Mouse (Mus musculus) embryonic facial prominence, embryonic 12.5 days (tissue): Measurements from ENCODE around the gene Adgrf1. TPM values are rescaled to one million over a fixed set of nuclear protein-coding genes. Genes with fewer than 3 reads are reported as not detected.

Experiments used
- ATAC-seq: fragments of 200-750 bp; cut with Nextera tagmentation; 2 replicates; pipeline ENCODE4 v1.8.0; 2017; ENCODE audit not compliant: insufficient number of reproducible peaks, insufficient read depth, low FRiP score, low TSS enrichment
- H3K27ac ChIP-seq: fragments of 300-500 bp; sonication (generic); 2 replicates; pipeline ENCODE4 v1.5.1; 2016; ENCODE audit warnings: mild to moderate bottlenecking
- H3K27me3 ChIP-seq: fragments of 300-500 bp; sonication (generic); 2 replicates; pipeline ENCODE4 v1.6.1; 2016; ENCODE audit warnings: mild to moderate bottlenecking, moderate library complexity
- H3K36me3 ChIP-seq: fragments of 300-500 bp; sonication (generic); 2 replicates; pipeline ENCODE4 v1.6.1; 2016; ENCODE audit warnings: mild to moderate bottlenecking
- H3K4me1 ChIP-seq: fragments of 300-500 bp; sonication (generic); 2 replicates; pipeline ENCODE4 v1.6.1; 2016
- H3K4me2 ChIP-seq: fragments of 300-500 bp; sonication (generic); replicated peaks from 2 replicates; pipeline ENCODE4 v1.6.1; 2016; ENCODE audit warnings: mild to moderate bottlenecking, moderate library complexity
- H3K4me3 ChIP-seq: fragments of 300-500 bp; sonication (generic); 2 replicates; pipeline ENCODE4 v1.5.1; 2016; ENCODE audit warnings: mild to moderate bottlenecking
- H3K9ac ChIP-seq: fragments of 300-500 bp; sonication (generic); 2 replicates; pipeline ENCODE4 v1.6.1; 2016; ENCODE audit warnings: mild to moderate bottlenecking, moderate library complexity
- H3K9me3 ChIP-seq: fragments of 300-500 bp; sonication (generic); 2 replicates; pipeline ENCODE4 v1.6.1; 2016; ENCODE audit warnings: mild to moderate bottlenecking, moderate library complexity
- WGBS: fragments of 180-500 bp; shearing (Covaris S2); methylation state at CpG from one replicate; pipeline ENCODE4 v1.1.7; 2016; 5-methylcytosine and 5-hydroxymethylcytosine counted together
- polyA plus RNA-seq: library from polyadenylated mRNA; unstranded; fragments of >200 nt; fragmentation: Nextera tagmentation; extraction: Ambion mirVana; gene quantifications from 2 replicates; pipeline ENCODE4 v1.2.1, GENCODE M21; 2016

Adgrf1 gene
- polyA plus RNA-seq, 1 experiment from 2014 or later = not detected

DNA sequence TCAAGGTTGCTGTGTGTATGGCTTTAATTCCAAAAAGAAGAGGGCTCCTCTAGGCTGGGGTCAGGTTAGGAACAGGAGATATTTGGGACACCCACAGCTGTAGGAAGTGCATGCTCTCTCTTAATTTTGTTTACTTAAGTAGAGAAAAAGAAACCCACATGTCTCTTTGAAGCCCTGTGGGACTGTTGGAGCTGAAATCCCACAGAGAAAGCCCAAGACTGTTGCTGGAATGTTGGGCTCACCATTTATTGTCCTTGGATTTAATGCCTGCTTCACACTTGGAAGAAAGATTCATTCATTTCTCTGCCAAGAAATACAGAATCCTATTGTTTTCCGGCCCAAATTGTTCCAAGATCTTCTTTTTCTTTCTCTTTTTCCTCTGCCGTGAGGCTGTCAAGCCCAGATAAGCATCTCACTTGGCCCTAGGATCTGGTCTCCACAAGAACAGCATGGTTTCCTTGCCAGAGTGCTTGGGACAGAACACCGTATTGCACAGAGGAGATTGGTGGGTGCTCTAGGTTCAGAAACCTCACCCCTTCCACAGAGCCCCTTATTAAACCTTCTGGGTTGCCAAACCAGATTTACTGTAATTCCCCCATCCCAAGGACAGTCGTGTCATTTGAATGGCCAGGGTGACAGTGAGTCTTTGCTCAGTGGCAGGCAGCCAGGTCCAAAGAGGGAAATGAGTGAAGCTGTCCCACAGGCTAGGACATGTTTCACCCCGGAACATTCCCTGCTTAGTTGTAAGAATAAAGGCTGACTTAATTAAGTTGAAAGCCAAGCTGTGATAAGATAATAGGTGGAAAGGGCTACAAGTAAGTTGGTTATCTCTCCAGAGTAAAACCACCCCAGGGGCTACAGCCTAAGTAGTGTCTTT is 18.6 kb upstream of the Adgrf1 start:
- H3K9me3 ChIP-seq = no peaks in the 10 kb centered on the region
- H3K4me1 ChIP-seq = 0 out of 2 replicates have a peak, but pooled peaks cover 2% of the 10 kb centered on the region
- no peak overlapping the region for H3K9ac ChIP-seq
- H3K36me3 ChIP-seq = no peaks in the 10 kb centered on the region
- no peak overlapping the region for H3K4me2 ChIP-seq
- WGBS = 35% methylated on average over 5 of the region's 5 CpGs
- H3K27ac ChIP-seq = no peak overlapping the region
- H3K27me3 ChIP-seq = no peaks in the 10 kb centered on the region
- H3K4me3 ChIP-seq = no peak overlapping the region
- ATAC-seq = no peak

DNA sequence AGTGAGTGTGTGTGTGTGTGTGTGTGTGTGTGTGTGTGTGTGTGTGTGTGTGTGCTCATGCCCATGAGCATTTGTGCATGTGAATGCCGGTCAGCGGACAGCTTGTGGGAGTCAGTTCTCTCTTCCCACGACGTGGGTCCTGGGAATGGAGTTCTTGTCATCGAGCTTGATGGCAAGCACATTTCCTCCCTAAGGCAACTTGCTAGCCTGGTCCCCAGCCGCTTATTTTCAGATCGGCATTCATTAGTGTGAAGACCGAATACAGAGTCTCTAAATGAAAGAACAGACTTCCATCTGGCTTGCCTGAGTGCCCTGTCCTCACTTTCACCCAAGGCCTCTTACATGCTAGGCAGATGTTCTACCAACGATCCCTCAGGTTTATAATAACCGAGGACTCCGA is 17.3 kb upstream of the Adgrf1 start:
- H3K4me3 ChIP-seq = no peak overlapping the region
- no peak overlapping the region for H3K27ac ChIP-seq
- no peak for ATAC-seq
- whole genome bisulfite sequencing = 54% methylated on average over 11 of the region's 11 CpGs
- H3K9ac ChIP-seq = no peak overlapping the region
- H3K4me2 ChIP-seq = no peak overlapping the region
- 0 out of 2 replicates have a peak, but pooled peaks cover 2% of the 10 kb centered on the region for H3K4me1 ChIP-seq
- H3K27me3 ChIP-seq = no peaks in the 10 kb centered on the region
- no peaks in the 10 kb centered on the region for H3K36me3 ChIP-seq
- H3K9me3 ChIP-seq = no peaks in the 10 kb centered on the region

DNA sequence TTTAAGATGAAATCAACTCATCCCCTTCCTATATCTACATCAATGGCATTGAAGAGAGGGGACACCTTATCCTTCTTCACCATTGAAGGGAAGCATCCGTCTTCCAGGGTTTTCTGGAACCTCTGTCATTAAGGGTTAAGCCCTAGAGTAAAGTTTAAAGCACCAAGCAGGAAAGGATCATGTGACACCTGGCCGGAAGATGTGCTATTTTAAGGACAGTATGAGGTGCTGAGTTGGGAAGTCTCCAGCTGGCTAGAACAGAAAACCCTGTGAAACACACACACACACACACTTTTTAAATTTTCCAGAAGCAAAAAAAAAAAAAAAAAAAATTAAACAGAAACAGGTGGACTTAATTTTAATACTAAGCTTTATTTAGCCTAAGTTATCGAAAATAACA is 15.9 kb upstream of the Adgrf1 start:
- Histone ChIP-seq H3K9me3 (no peaks in the 10 kb centered on the region), H3K36me3 (no peaks in the 10 kb centered on the region), H3K4me1 (0 out of 2 replicates have a peak, but pooled peaks cover 2% of the 10 kb centered on the region), H3K9ac (no peak overlapping the region), H3K4me3 (no peak overlapping the region), H3K4me2 (no peak overlapping the region), H3K27me3 (no peaks in the 10 kb centered on the region), H3K27ac (no peak overlapping the region)
- WGBS = 35% methylated on average over 3 of the region's 3 CpGs
- ATAC-seq = no peak

DNA sequence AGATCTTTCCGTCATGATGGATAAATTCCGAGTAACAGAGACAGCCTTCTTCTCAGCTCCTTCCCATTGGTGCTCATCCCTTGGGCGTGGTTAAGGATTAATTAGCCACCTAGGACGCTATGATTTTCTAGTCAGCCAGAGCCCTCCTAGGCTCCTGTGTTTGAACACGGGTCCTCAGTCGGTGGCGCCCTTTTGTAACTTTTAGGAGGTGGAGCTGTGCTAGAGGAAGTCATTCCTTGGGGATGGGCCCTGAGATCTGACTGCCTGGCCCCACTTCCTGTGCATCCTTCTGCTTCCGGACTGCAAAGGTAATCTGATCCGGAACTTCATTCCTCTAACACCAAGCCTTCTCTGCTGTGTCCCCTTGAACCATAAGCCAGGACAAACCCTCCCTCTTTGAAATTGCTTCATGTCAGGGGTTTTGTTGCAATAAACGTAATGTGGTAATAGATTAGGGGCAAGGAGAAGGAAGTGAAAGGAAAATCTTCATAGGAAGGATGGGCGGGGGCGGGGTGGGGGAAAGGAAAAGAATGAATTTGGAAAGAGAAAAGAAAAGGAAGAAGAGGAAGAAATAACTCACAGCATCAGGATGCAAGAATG is 13.5 kb upstream of the Adgrf1 start:
- Histone ChIP-seq H3K27ac (no peak overlapping the region), H3K9ac (no peak overlapping the region), H3K9me3 (0 out of 2 replicates have a peak, but pooled peaks cover under 1% of the 10 kb centered on the region), H3K4me3 (no peak overlapping the region), H3K36me3 (no peaks in the 10 kb centered on the region), H3K4me2 (no peak overlapping the region), H3K27me3 (no peaks in the 10 kb centered on the region), H3K4me1 (0 out of 2 replicates have a peak, but pooled peaks cover 2% of the 10 kb centered on the region)
- WGBS = 65% methylated on average over 12 of the region's 12 CpGs
- ATAC-seq = no peak

DNA sequence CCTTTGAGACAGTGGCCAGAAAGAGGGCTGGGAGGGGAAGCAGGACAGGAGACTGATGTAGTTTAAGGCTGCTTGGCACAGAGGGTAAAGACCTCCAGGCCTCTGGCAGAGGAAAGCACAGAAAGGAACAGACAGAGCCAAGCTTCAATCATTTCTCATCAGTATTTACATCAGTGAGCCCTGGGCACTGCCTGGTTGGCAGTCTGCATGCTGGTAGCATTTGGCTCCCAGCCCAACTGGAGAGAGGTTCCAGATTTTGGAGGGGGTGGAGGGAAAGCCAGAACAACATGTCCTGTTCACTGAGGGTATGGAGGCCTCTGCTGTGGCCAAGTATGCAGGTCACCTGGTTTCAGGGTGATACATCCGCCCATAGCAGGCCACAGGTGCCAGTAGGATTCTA is 12.4 kb upstream of the Adgrf1 start:
- no peak for ATAC-seq
- H3K36me3 ChIP-seq = no peaks in the 10 kb centered on the region
- no peak overlapping the region for H3K4me2 ChIP-seq
- H3K4me3 ChIP-seq = no peak overlapping the region
- no peaks in the 10 kb centered on the region for H3K27me3 ChIP-seq
- WGBS = 96% methylated on average over 1 of the region's 1 CpGs
- H3K27ac ChIP-seq = no peak overlapping the region
- H3K9ac ChIP-seq = no peak overlapping the region
- H3K4me1 ChIP-seq = 0 out of 2 replicates have a peak, but pooled peaks cover 2% of the 10 kb centered on the region
- H3K9me3 ChIP-seq = peaks cover 8% of the 10 kb centered on the region; the same call in 1 of the 2 replicates

DNA sequence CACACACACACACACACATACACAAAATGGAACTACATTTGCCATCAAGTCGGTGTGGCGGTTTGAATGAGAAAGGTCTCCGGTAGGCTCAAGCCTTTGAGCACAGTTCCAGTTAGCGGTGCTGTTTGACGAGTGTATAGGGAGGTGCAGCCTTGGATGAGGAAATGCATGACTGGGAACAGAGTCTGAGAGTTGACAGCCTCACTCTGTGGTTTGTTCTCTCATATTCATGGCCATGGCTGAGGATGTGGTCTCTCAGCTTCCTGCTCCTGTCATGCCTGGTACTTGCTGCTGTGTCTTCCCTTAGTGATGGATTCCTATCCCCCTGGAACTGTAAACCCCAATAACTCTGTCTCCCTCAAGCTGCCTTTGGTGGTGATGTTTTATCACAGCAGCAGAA is 8.2 kb upstream of the Adgrf1 start:
- H3K4me2 ChIP-seq = no peak overlapping the region
- H3K9ac ChIP-seq = no peak overlapping the region
- WGBS = 97% methylated on average over 5 of the region's 5 CpGs
- no peaks in the 10 kb centered on the region for H3K27me3 ChIP-seq
- no peak for ATAC-seq
- peaks cover 11% of the 10 kb centered on the region; the same call in 1 of the 2 replicates for H3K9me3 ChIP-seq
- no peaks in the 10 kb centered on the region for H3K4me1 ChIP-seq
- H3K36me3 ChIP-seq = no peaks in the 10 kb centered on the region
- H3K4me3 ChIP-seq = no peak overlapping the region
- H3K27ac ChIP-seq = no peak overlapping the region

DNA sequence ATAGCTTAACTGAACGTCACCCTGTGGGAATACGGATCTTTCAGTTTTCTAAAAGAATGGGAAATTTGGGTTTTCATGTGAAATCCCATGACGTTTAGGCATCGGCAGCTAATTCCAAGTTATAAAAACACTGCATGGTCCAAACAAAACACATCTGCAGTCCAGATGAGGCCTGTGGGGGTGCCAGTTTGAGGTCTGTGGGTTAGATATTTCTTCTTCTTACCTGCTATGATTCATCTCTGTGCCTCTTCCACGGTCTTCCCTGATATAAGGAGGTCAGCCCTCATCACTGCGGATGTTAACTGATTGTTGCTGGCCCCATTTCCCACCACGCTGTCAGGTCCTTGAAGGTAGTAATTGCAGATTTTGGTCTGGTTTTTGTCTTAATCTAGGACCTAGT is 5.4 kb upstream of the Adgrf1 start:
- H3K4me2 ChIP-seq = no peak overlapping the region
- no peak overlapping the region for H3K4me3 ChIP-seq
- ATAC-seq = no peak
- no peaks in the 10 kb centered on the region for H3K36me3 ChIP-seq
- H3K9me3 ChIP-seq = peaks cover 11% of the 10 kb centered on the region; the same call in 1 of the 2 replicates
- WGBS = 54% methylated on average over 7 of the region's 7 CpGs
- H3K4me1 ChIP-seq = no peaks in the 10 kb centered on the region
- H3K9ac ChIP-seq = no peak overlapping the region
- H3K27me3 ChIP-seq = no peaks in the 10 kb centered on the region
- no peak overlapping the region for H3K27ac ChIP-seq

DNA sequence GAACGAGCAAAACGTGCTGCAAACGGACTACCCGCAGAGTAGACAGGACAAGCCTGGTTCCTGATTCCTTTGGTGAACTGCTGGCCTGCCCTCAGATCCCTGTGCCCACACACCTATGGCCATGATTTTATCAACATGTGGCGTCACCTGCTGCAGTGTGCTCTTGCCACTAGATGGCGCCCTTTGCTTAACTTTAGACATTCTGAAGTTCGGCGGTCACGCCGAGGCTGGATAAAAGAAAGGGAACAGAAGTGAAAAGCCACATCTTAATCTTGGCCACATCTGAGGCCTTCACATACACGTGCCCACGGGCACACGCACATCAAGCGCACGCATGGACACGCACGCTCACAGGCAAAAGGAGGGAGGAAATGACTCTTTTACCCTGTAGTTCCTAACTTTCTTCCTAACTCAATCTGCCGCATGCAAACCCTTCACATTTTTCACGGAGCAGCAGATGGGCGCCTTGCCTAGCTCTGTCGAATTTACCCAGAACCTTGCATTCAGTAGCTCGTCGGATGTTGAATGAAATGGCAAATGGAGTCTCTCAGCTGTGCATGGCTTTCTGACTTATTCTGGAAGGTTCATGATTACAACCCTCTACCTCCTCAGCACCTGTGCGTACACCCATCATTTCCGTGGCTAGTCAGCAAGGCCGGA is 4.8 kb upstream of the Adgrf1 start:
- 0 out of 2 replicates have a peak overlapping the region, but pooled peaks have one; percentile 14 for H3K4me2 ChIP-seq
- H3K36me3 ChIP-seq = no peaks in the 10 kb centered on the region
- no peak overlapping the region for H3K4me3 ChIP-seq
- H3K27me3 ChIP-seq = no peaks in the 10 kb centered on the region
- no peaks in the 10 kb centered on the region for H3K4me1 ChIP-seq
- 0 out of 2 replicates have a peak, but pooled peaks have one; percentile 25 for ATAC-seq
- no peak overlapping the region for H3K27ac ChIP-seq
- no peak overlapping the region for H3K9ac ChIP-seq
- 26% methylated on average over 26 of the region's 26 CpGs for WGBS
- H3K9me3 ChIP-seq = peaks cover 11% of the 10 kb centered on the region; the same call in 1 of the 2 replicates

DNA sequence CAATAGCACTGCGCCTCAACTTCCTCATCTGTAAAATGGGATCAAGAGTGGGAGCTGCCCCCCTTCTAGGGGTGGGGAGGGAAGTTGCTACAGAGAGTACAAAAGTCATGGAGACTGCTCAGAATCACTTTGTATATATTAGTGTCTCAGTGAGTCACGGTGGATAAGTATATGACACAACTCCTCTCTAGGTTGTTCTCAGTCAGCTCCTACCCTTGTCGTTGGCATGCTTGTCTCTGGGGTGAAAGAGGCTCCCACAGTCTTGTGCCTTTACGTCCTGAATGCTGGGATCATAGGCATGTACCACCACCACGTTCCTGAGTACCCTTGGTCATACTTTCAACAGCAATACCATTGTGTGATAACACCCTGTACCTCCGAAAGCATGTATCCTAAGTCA is 4.2 kb upstream of the Adgrf1 start:
- no peak overlapping the region for H3K4me2 ChIP-seq
- H3K27ac ChIP-seq = no peak overlapping the region
- no peaks in the 10 kb centered on the region for H3K4me1 ChIP-seq
- 95% methylated on average over 6 of the region's 6 CpGs for WGBS
- H3K9me3 ChIP-seq = peaks cover 11% of the 10 kb centered on the region; the same call in 1 of the 2 replicates
- no peaks in the 10 kb centered on the region for H3K27me3 ChIP-seq
- H3K36me3 ChIP-seq = no peaks in the 10 kb centered on the region
- H3K9ac ChIP-seq = no peak overlapping the region
- 0 out of 2 replicates have a peak, but pooled peaks have one; percentile 47 for ATAC-seq
- H3K4me3 ChIP-seq = no peak overlapping the region

DNA sequence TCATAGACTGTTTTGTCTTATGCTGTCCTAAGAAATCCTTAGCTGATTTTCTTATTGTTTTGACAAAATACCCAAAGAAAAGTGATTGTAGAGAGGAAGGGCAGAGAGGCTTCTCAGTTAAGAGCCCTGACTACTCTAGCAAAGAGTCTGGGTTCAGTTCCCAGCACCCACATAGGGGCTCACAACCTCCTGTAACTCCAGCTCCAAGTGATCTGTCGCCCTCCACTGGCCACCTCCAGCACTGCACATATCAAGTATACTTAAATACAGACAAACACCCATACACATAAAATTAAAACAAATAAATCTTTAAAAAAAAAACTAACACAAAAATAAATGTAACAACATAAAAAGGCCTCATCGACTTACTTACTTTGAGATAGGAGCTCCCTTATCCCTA is 3.5 kb upstream of the Adgrf1 start:
- H3K9ac ChIP-seq = no peak overlapping the region
- WGBS = 89% methylated on average over 2 of the region's 2 CpGs
- no peaks in the 10 kb centered on the region for H3K27me3 ChIP-seq
- no peak overlapping the region for H3K4me2 ChIP-seq
- ATAC-seq = no peak
- no peaks in the 10 kb centered on the region for H3K4me1 ChIP-seq
- H3K9me3 ChIP-seq = peaks cover 11% of the 10 kb centered on the region; the same call in 1 of the 2 replicates
- no peak overlapping the region for H3K27ac ChIP-seq
- H3K4me3 ChIP-seq = no peak overlapping the region
- H3K36me3 ChIP-seq = no peaks in the 10 kb centered on the region

DNA sequence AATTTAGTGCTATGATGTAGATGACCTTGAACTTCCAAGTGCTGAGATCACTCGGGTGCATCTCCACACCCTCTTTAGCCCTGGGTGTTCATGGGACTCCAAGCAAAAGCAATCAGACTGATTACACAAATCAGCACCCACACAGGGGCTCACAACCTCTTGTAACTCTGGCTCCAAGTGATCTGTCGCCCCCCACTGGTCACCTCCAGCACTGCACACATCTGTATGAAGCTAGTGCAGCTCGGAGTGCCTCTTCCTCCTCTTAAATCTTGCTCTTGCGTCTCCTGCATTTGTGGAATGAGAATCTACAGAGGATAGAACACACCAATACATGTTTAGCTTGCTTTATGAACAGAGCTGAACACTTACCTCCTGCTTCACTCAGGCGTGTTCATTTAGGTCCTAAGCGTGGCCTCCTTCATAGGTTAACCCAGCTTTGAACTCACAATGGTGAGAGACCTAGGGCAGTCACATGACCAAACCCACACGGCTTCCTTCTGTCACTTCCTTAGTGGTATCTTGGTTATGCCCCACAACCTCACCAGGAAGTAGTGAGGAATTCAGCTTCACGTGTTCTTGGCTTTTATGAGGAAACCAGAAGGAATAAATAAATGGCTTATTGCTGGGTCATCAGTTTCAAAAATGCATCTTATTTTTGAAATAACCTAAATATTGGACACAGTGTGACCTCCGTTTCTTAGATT is 2.9 kb upstream of the Adgrf1 start:
- H3K4me1 ChIP-seq = no peaks in the 10 kb centered on the region
- H3K4me3 ChIP-seq = no peak overlapping the region
- peaks cover 5% of the 10 kb centered on the region; the same call in 1 of the 2 replicates for H3K9me3 ChIP-seq
- no peaks in the 10 kb centered on the region for H3K36me3 ChIP-seq
- ATAC-seq = no peak
- no peak overlapping the region for H3K9ac ChIP-seq
- H3K27ac ChIP-seq = no peak overlapping the region
- H3K4me2 ChIP-seq = no peak overlapping the region
- 91% methylated on average over 9 of the region's 9 CpGs for WGBS
- H3K27me3 ChIP-seq = no peaks in the 10 kb centered on the region
